Mouse (Mus musculus) liver, embryonic 11.5 days (tissue): ENCODE measurements around the gene Clpp. TPM values are rescaled to one million over a fixed set of nuclear protein-coding genes. Genes with fewer than 3 reads are reported as not detected.

Experiments
- ATAC-seq: fragments of 200-750 bp; cut with Nextera tagmentation; replicated peaks from 2 replicates; pipeline ENCODE4 v1.8.0; 2017; ENCODE audit warnings: moderate number of reproducible peaks, mild to moderate bottlenecking, moderate TSS enrichment, moderate library complexity; ENCODE audit not compliant: low FRiP score
- DNase-seq: peaks from one replicate; pipeline ENCODE4 v3.0.0-alpha.2; 2017; ENCODE audit warnings: low spot score
- H3K27ac ChIP-seq: fragments of 300-500 bp; sonication (generic); 2 replicates; pipeline ENCODE4 v1.5.1; 2014; ENCODE audit warnings: mild to moderate bottlenecking, low read depth, low read length, control low read depth
- H3K27me3 ChIP-seq: fragments of 300-500 bp; sonication (generic); replicated peaks from 2 replicates; pipeline ENCODE4 v1.6.1; 2014; ENCODE audit warnings: low read length, mixed read lengths; ENCODE audit not compliant: control insufficient read depth, insufficient read depth
- H3K36me3 ChIP-seq: fragments of 300-500 bp; sonication (generic); 2 replicates; pipeline ENCODE4 v1.6.1; 2014; ENCODE audit warnings: mild to moderate bottlenecking, low read length, moderate library complexity, mixed read lengths; ENCODE audit not compliant: control insufficient read depth, insufficient read depth
- H3K4me1 ChIP-seq: fragments of 300-500 bp; sonication (generic); replicated peaks from 2 replicates; pipeline ENCODE4 v1.6.1; 2014; ENCODE audit warnings: low read length, mixed read lengths; ENCODE audit not compliant: control insufficient read depth, insufficient read depth
- H3K4me2 ChIP-seq: fragments of 300-500 bp; sonication (generic); 2 replicates; pipeline ENCODE4 v1.6.1; 2014; ENCODE audit warnings: mild to moderate bottlenecking, control low read depth, moderate library complexity
- H3K4me3 ChIP-seq: fragments of 300-500 bp; sonication (generic); 2 replicates; pipeline ENCODE4 v1.5.1; 2014; ENCODE audit warnings: low read depth, low read length, control low read depth
- H3K9ac ChIP-seq: fragments of 300-500 bp; sonication (generic); 2 replicates; pipeline ENCODE4 v1.6.1; 2014; ENCODE audit warnings: low read depth, low read length, control low read depth
- H3K9me3 ChIP-seq: fragments of 300-500 bp; sonication (generic); 2 replicates; pipeline ENCODE4 v1.6.1; 2016; ENCODE audit warnings: low read length, inconsistent platforms, mixed read lengths; ENCODE audit not compliant: control insufficient read depth
- WGBS: fragments of 180-500 bp; shearing (Covaris S2); extraction: QIAGEN DNeasy Blood & Tissue Kit; methylation state at CpG from one replicate; pipeline ENCODE4 v1.1.7; 2014; 5-methylcytosine and 5-hydroxymethylcytosine counted together
- polyA plus RNA-seq: library from polyadenylated mRNA; unstranded; fragments of >200 nt; fragmentation: Nextera tagmentation; extraction: Ambion mirVana; gene quantifications from 2 replicates; pipeline ENCODE4 v1.2.1, GENCODE M21; 2014

The Clpp gene
- polyA plus RNA-seq, 1 experiment from 2014 or later = 181 TPM

- no peak overlapping the region for H3K4me3 ChIP-seq
- H3K9ac ChIP-seq = no peak overlapping the region
- DNase-seq (no peak), ATAC-seq (no peak)
- no peaks in the 10 kb centered on the region for H3K27me3 ChIP-seq
- no peak overlapping the region for H3K4me2 ChIP-seq
- H3K9me3 ChIP-seq = no peaks in the 10 kb centered on the region
- H3K36me3 ChIP-seq = no peaks in the 10 kb centered on the region
- no peak overlapping the region for H3K27ac ChIP-seq
- 66% methylated on average over 7 of the region's 7 CpGs for WGBS
- no peaks in the 10 kb centered on the region for H3K4me1 ChIP-seq
Observed at GRCm38 (mm10) chr17:56981049-56981448, 9.1 kb upstream of the Clpp start.

GRCm38 (mm10) chr17:56982013-56982412, 8.1 kb upstream of the Clpp start, which contains the start of gene Acer1:
Gene Acer1 (minus strand): TSS chr17:56982126.
- 69% methylated on average over 5 of the region's 5 CpGs for WGBS
- H3K9ac ChIP-seq = no peak within 1 kb of the TSS
- H3K27ac ChIP-seq = no peak within 1 kb of the TSS
- no peaks in the 10 kb centered on the region for H3K27me3 ChIP-seq
- no peaks in the 10 kb centered on the region for H3K36me3 ChIP-seq
- H3K4me2 ChIP-seq = no peak within 1 kb of the TSS
- DNase-seq = no peak
- no peak within 1 kb of the TSS for H3K4me3 ChIP-seq
- no peaks in the 10 kb centered on the region for H3K4me1 ChIP-seq
- no peak for ATAC-seq
- no peaks in the 10 kb centered on the region for H3K9me3 ChIP-seq

GRCm38 (mm10) chr17:56984886-56985285, 5.2 kb upstream of the Clpp start:
- WGBS = 67% methylated on average over 9 of the region's 9 CpGs
- H3K36me3 ChIP-seq = no peaks in the 10 kb centered on the region
- H3K9ac ChIP-seq = no peak overlapping the region
- H3K4me3 ChIP-seq = no peak overlapping the region
- H3K9me3 ChIP-seq = no peaks in the 10 kb centered on the region
- H3K27me3 ChIP-seq = no peaks in the 10 kb centered on the region
- H3K4me1 ChIP-seq = no peaks in the 10 kb centered on the region
- DNase-seq (no peak), ATAC-seq (no peak)
- no peak overlapping the region for H3K4me2 ChIP-seq
- no peak overlapping the region for H3K27ac ChIP-seq

GRCm38 (mm10) chr17:56985656-56986055, 4.4 kb upstream of the Clpp start:
- WGBS = 70% methylated on average over 3 of the region's 3 CpGs
- no peak for ATAC-seq
- H3K9me3 ChIP-seq = no peaks in the 10 kb centered on the region
- H3K27me3 ChIP-seq = no peaks in the 10 kb centered on the region
- no peak overlapping the region for H3K4me3 ChIP-seq
- H3K36me3 ChIP-seq = no peaks in the 10 kb centered on the region
- no peak overlapping the region for H3K9ac ChIP-seq
- no peak for DNase-seq
- H3K4me1 ChIP-seq = no peaks in the 10 kb centered on the region
- H3K27ac ChIP-seq = no peak overlapping the region
- H3K4me2 ChIP-seq = no peak overlapping the region

GRCm38 (mm10) chr17:56986105-56986805, 3.9 kb upstream of the Clpp start:
- Histone ChIP-seq H3K4me2 (no peak overlapping the region), H3K9me3 (no peaks in the 10 kb centered on the region), H3K4me1 (peaks cover 5% of the 10 kb centered on the region), H3K4me3 (no peak overlapping the region), H3K9ac (no peak overlapping the region), H3K27me3 (no peaks in the 10 kb centered on the region), H3K27ac (no peak overlapping the region), H3K36me3 (0 out of 2 replicates have a peak, but pooled peaks cover 2% of the 10 kb centered on the region)
- no peak for DNase-seq
- WGBS = 80% methylated on average over 3 of the region's 3 CpGs
- ATAC-seq = no peak

GRCm38 (mm10) chr17:56988441-56988840, 1.7 kb upstream of the Clpp start:
- no peak overlapping the region for H3K4me2 ChIP-seq
- H3K4me1 ChIP-seq = peaks cover 8% of the 10 kb centered on the region
- no peak overlapping the region for H3K4me3 ChIP-seq
- no peak overlapping the region for H3K9ac ChIP-seq
- ATAC-seq (no peak), DNase-seq (no peak)
- 81% methylated on average over 7 of the region's 7 CpGs for WGBS
- no peaks in the 10 kb centered on the region for H3K27me3 ChIP-seq
- H3K27ac ChIP-seq = no peak overlapping the region
- H3K36me3 ChIP-seq = peaks cover 16% of the 10 kb centered on the region
- no peaks in the 10 kb centered on the region for H3K9me3 ChIP-seq

- DNase-seq (no peak), ATAC-seq (no peak)
- Histone ChIP-seq H3K4me2 (peak overlapping the region; percentile 79), H3K27me3 (no peaks in the 10 kb centered on the region), H3K36me3 (peaks cover 21% of the 10 kb centered on the region), H3K4me1 (peaks cover 8% of the 10 kb centered on the region), H3K9me3 (no peaks in the 10 kb centered on the region), H3K4me3 (peak overlapping the region; percentile 83), H3K27ac (no peak overlapping the region), H3K9ac (no peak overlapping the region)
- WGBS = 67% methylated on average over 7 of the region's 7 CpGs
Observed at GRCm38 (mm10) chr17:56988921-56989430, 1.1 kb upstream of the Clpp start.

DNA sequence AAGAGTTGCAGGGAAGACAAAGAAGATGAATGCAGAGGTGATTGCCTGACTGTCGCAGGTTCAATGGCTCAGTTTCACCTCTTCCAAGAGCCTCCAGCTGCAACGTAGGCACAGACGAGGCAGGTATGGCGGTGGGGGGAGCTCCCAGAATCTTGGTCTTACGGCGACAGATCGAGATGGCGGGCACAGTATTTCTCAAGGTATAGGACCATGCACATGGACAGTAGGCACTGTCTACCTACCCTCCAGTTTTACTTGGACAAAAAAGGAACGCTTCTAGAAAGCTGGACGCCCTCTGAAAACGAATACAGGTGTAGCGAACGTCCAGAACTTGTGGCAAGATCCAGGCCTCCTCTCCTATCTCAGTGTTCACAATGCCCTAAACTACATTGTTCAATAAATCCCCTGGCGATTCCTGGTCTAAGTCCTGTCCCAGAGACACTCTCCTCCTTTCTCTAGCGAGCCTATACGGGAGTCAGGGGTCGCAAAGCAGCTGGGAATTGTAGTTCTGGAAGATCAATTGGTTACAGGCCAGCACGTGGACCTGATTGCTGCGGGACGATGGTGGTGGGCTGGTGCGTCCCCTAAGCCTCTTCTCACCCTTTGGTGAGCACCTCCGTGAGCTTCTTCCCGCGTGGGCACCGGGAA, 514 bp upstream of the Clpp start:
- Histone ChIP-seq H3K4me2 (peak overlapping the region; percentile 79), H3K27ac (peak overlapping the region; percentile 28; the same call in 1 of the 2 replicates), H3K27me3 (no peaks in the 10 kb centered on the region), H3K4me3 (peak overlapping the region; percentile 83), H3K9me3 (no peaks in the 10 kb centered on the region), H3K4me1 (peaks cover 8% of the 10 kb centered on the region), H3K9ac (peak overlapping the region; percentile 87), H3K36me3 (peaks cover 26% of the 10 kb centered on the region)
- WGBS = 2% methylated on average over 25 of the region's 25 CpGs
- peak; percentile 56 for DNase-seq
- peak; percentile 87 for ATAC-seq
